Mouse (Mus musculus) C3H10T1/2 (cell line): ENCODE measurements around the gene Rbm4b. TPM values are rescaled to one million over a fixed set of nuclear protein-coding genes. Genes with fewer than 3 reads are reported as not detected.

Experiments
- polyA plus RNA-seq, 2 experiments: library from polyadenylated mRNA; unstranded; fragments of >200 nt; fragmentation: generic; extraction: Trizol; gene quantifications; one replicate each; pipeline ENCODE4 v1.2.1; 2012; ENCODE audit warnings: missing spikeins in 2 of 2

Gene Rbm4b
- 10 to 100 TPM in 1 of 2 experiments, 1 to 10 TPM in 1; 3.3 to 22.9 TPM for polyA plus RNA-seq

GRCm38 (mm10) chr19:4756193-4756911 is at the start of gene Rbm4b:
Gene Rbm4b (plus strand): TSS chr19:4756497.

DNA sequence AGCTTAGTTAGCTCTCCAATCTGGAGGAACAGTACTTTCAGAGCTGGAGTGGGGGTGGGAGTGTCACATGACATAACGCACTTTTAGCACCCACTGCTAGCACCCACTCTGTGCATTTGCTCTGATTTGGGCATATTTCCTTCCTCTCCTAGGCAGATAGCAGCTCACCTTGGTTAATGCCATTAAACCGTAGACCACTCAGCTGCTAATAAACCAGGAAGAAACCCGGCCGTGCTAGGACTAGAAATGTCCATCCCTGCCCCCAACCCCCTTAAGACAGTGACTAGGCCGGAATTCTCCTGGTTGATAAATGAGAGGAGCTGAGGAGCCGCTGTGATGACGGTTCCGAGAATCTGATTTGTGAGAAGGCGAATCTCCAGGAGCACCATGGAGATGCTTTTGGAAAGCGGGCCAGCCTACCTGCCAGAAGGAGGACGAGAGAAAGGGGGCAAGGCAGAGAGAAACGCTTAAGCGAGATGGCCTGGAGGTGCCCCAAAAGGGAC is 45.1 kb upstream of the Rbm4b start, which contains the start of gene Sptbn2:
TSS of gene Sptbn2 (plus strand) at position 70 of the 503 bp plus-strand sequence.

GRCm38 (mm10) chr19:4793831-4794422 is 37.6 kb downstream of the Rbm4b start, which contains the start of gene Rbm4:
Gene Rbm4 (minus strand): TSS chr19:4793901.

DNA sequence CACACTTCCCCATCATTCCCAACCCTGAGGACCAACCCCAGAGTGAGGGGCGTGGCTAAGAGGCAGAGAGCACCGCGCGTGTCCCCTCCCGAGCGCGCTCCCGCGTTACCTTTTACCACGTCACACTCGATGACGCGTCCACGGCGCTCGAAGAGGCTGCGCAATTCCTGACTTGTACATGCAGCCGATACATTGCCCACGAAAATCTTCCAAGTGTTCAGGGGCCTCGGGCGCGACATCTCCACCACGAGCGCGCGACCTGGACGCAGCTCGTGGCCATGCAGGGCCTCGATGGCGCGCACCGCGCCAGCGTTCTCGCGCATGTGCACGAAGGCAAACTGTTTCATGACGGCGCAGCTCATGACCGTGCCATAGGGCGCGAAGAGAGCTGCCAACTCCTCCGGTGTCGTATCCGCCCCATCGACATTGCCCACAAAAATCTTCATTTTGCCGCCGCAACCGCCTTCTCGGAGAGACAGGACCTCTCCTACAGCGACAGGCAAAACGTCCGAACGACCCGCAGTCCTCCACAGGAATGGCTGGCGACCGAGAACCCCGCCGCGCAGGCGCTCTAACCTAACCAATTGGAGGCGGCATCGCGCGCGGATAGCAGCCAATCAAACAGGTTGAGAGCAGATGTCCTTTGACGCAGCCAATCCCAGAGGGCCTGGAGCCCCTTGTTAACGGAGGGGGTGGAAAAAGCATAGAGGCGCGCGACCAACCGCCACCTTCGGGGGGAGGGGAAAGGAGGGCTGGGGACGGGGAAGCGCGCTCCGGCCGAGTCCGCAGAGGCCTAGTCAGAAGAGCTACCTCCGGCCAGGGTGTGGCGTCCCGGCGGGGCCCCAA is 55.0 kb downstream of the Rbm4b start, which contains the start of the genes Gm21992 and Rbm14:
TSS of gene Gm21992 (minus strand) at position 550 of the 846 bp plus-strand sequence.
TSS of gene Rbm14 (minus strand) at position 572 of the 846 bp plus-strand sequence.

Other genes starting within 250 kb of the Rbm4b start
- 10 to 100 TPM; 15.5 to 38.7 TPM for gene Pcx, start 246.0 kb upstream of the Rbm4b start, polyA plus RNA-seq
- gene Lrfn4, start 140.8 kb upstream of the Rbm4b start, polyA plus RNA-seq: 10 to 100 TPM; 35.2 to 47.0 TPM
- gene Rce1, start 130.9 kb upstream of the Rbm4b start, polyA plus RNA-seq: 10 to 100 TPM; 48.3 to 55.2 TPM
- gene Gm960, start 57.8 kb upstream of the Rbm4b start, polyA plus RNA-seq: 1 to 10 TPM in 1 of 2 experiments, under 1 TPM in 1; 0.51 to 2.9 TPM
- under 1 TPM; 0.05 to 0.13 TPM for gene Sptbn2, start 45.3 kb upstream of the Rbm4b start, polyA plus RNA-seq
- 10 to 100 TPM; 17.8 to 38.0 TPM for gene Rbm4, start 37.4 kb downstream of the Rbm4b start, polyA plus RNA-seq
- 10 to 100 TPM; 23.3 to 28.1 TPM for gene Gm21992, start 55.1 kb downstream of the Rbm4b start, polyA plus RNA-seq
- gene Rbm14, start 55.1 kb downstream of the Rbm4b start, polyA plus RNA-seq: 10 to 100 TPM; 48.9 to 59.1 TPM
- gene Ccs, start 82.8 kb downstream of the Rbm4b start, polyA plus RNA-seq: 100 to 1,000 TPM in 1 of 2 experiments, 10 to 100 TPM in 1; 60.9 to 102 TPM
- under 1 TPM; 0.02 to 0.20 TPM for gene Ccdc87, start 82.9 kb downstream of the Rbm4b start, polyA plus RNA-seq
- 1 to 10 TPM in 1 of 2 experiments, under 1 TPM in 1; 0.18 to 2.1 TPM for gene Ctsf, start 98.6 kb downstream of the Rbm4b start, polyA plus RNA-seq
- gene Actn3, start 121.4 kb downstream of the Rbm4b start, polyA plus RNA-seq: 1 to 10 TPM; 2.6 to 6.1 TPM
- gene Zdhhc24, start 122.2 kb downstream of the Rbm4b start, polyA plus RNA-seq: 10 to 100 TPM in 1 of 2 experiments, 1 to 10 TPM in 1; 2.9 to 13.9 TPM
- gene Bbs1, start 150.1 kb downstream of the Rbm4b start, polyA plus RNA-seq: 1 to 10 TPM; 1.3 to 5.5 TPM
- 10 to 100 TPM; 78.5 to 79.8 TPM for gene Dpp3, start 171.8 kb downstream of the Rbm4b start, polyA plus RNA-seq
- gene Peli3, start 186.6 kb downstream of the Rbm4b start, polyA plus RNA-seq: 1 to 10 TPM; 3.2 to 4.7 TPM
- gene Mrpl11, start 205.7 kb downstream of the Rbm4b start, polyA plus RNA-seq: 100 to 1,000 TPM in 1 of 2 experiments, 10 to 100 TPM in 1; 75.2 to 151 TPM
- under 1 TPM; 0.01 to 0.11 TPM for gene Npas4, start 233.8 kb downstream of the Rbm4b start, polyA plus RNA-seq